Mouse (Mus musculus) fibroblast of lung, adult 2 months (primary cell): ENCODE data around the gene Nkapd1.
"Not testable (repeated sequence)": the region's sequence is repeated elsewhere in the genome, so short reads cannot be mapped to it uniquely, and the experiment has no call there.

Experiments
- DNase-seq: peaks from one replicate; pipeline ENCODE4 v3.0.0-alpha.2; 2011; ENCODE audit warnings: low read depth

The Nkapd1 gene

GRCm38 (mm10) chr9:50616766-50617603 lies at the start of gene Nkapd1, which contains the start of gene Pih1d2:
Gene Nkapd1, minus strand, starts transcription at chr9:50617464.
Gene Pih1d2, plus strand, starts transcription at chr9:50617321.
- DNase-seq, result peak; percentile 93

GRCm38 (mm10) chr9:50666442-50666841 lies 49.2 kb upstream of the Nkapd1 start:
- no peak for DNase-seq

GRCm38 (mm10) chr9:50664826-50665225 lies 47.6 kb upstream of the Nkapd1 start:
- DNase-seq, result no peak

- DNase-seq, result no peak
These were observed 43.2 kb upstream of the Nkapd1 start for GRCm38 (mm10) chr9:50660431-50660830.

- DNase-seq, result peak; percentile 66
These were observed 42.3 kb upstream of the Nkapd1 start, which contains the start of gene Dlat for GRCm38 (mm10) chr9:50659392-50660217. Gene Dlat, minus strand, starts transcription at chr9:50659780.

- no peak for DNase-seq
These were observed 41.7 kb upstream of the Nkapd1 start for GRCm38 (mm10) chr9:50658941-50659388.

- DNase-seq, result no peak
These were observed 41.1 kb upstream of the Nkapd1 start for GRCm38 (mm10) chr9:50658391-50658790.

GRCm38 (mm10) chr9:50650503-50650902 lies 33.2 kb upstream of the Nkapd1 start:
- DNase-seq, result no peak

- no peak for DNase-seq
These were observed 29.6 kb upstream of the Nkapd1 start for GRCm38 (mm10) chr9:50646826-50647370.

- DNase-seq, result no peak
These were observed 17.0 kb upstream of the Nkapd1 start for GRCm38 (mm10) chr9:50634270-50634669.

GRCm38 (mm10) chr9:50633059-50633458 lies 15.8 kb upstream of the Nkapd1 start:
- DNase-seq, result no peak

GRCm38 (mm10) chr9:50632016-50632688 lies 14.9 kb upstream of the Nkapd1 start:
- DNase-seq, result no peak

- DNase-seq, result not testable (repeated sequence)
These were observed 13.6 kb upstream of the Nkapd1 start for GRCm38 (mm10) chr9:50630903-50631302.

GRCm38 (mm10) chr9:50617794-50618330 lies 598 bp upstream of the Nkapd1 start:
- no peak for DNase-seq

- no peak for DNase-seq
These were observed 1.1 kb downstream of the Nkapd1 start for GRCm38 (mm10) chr9:50616161-50616560.

GRCm38 (mm10) chr9:50612115-50612514 lies 5.1 kb downstream of the Nkapd1 start:
- DNase-seq, result no peak

GRCm38 (mm10) chr9:50604338-50604737 lies 12.9 kb downstream of the Nkapd1 start:
- DNase-seq, result no peak

- DNase-seq, result no peak
These were observed 13.3 kb downstream of the Nkapd1 start for GRCm38 (mm10) chr9:50603998-50604324.

GRCm38 (mm10) chr9:50603189-50603997 lies 13.9 kb downstream of the Nkapd1 start, which contains the start of the genes Sdhd and Timm8b:
Gene Sdhd, minus strand, starts transcription at chr9:50603812.
Gene Timm8b, plus strand, starts transcription at chr9:50603910.
- DNase-seq, result peak; percentile 89

GRCm38 (mm10) chr9:50602055-50602845 lies 15.0 kb downstream of the Nkapd1 start:
- DNase-seq, result no peak
